Mouse (Mus musculus): ENCODE measurements at regions not wholly inside any gene's neighbourhood (a gene's known extent, or its start where the extent isn't known, plus 50 kb on each side); places are given as distances from the start of the nearest gene placed in this dataset.

DNA sequence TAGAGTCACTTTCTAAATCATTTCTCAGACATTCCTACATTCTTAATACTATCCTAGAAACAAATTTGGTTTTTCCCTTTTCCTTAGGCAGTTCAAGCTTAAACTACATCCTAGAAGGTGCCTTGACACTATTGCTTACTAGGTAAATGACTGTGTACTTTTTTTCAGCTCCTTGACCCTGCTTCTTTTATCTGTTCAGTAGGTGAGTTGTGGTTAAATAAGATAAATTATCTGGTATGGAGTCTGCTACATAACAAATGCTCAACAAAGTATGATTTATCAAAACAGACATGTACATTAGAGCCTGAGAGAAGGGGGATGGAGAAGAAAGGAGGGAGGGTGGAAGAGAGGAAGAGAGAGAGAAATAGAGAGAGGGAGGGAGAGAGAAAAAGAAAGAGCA is 96.3 kb upstream of the Nhs start:
- TF ChIP-seq POLR2A (IDR thresholded peaks at IDR 0.05; ENCODE audit: control insufficient read depth, extremely low read depth, insufficient read depth, low read length, poor library complexity) = no peak
- TF ChIP-seq CTCF (IDR thresholded peaks at IDR 0.05; ENCODE audit: borderline replicate concordance, control insufficient read depth, extremely low read depth, insufficient read depth, low read length, poor library complexity) = no peak
